Mouse (Mus musculus) small intestine, adult 2 months (tissue): ENCODE data around the gene Ddx19b.
"Not testable (repeated sequence)": the region's sequence is repeated elsewhere in the genome, so short reads cannot be mapped to it uniquely, and the experiment has no call there.

Source experiments
- CTCF ChIP-seq: fragments of 200-500 bp; IDR thresholded peaks from 2 replicates; pipeline ENCODE4 v1.5.1; 2012; ENCODE audit warnings: low read depth, mild to moderate bottlenecking, control low read depth, inconsistent platforms, low read length, moderate library complexity, mixed read lengths; ENCODE audit not compliant: insufficient replicate concordance, insufficient read length; ENCODE audit errors: extremely low read depth
- POLR2A ChIP-seq: fragments of 200-500 bp; IDR thresholded peaks from 2 replicates; pipeline ENCODE4 v1.6.1; 2012; ENCODE audit warnings: low read depth, mild to moderate bottlenecking, control low read depth, inconsistent platforms, low read length, moderate library complexity

GRCm38 (mm10) chr8:111010230-111010991 is 21.1 kb downstream of the Ddx19b start:
- not testable (repeated sequence) for TF ChIP-seq CTCF, POLR2A
